Mouse (Mus musculus): ENCODE measurements around the gene Capn3. TPM values are rescaled to one million over a fixed set of nuclear protein-coding genes. Genes with fewer than 3 reads are reported as not detected.

The Capn3 gene
- total RNA-seq, 2 experiments from 2014 or later = 15.6 to 16.9 TPM

Other genes starting within 250 kb of the Capn3 start
- 10 to 100 TPM in 1 of 2 experiments, 1 to 10 TPM in 1; 9.8 to 10.6 TPM for gene Pla2g4e, start 210.7 kb upstream of the Capn3 start, total RNA-seq (2021)
- not detected for gene Pla2g4d, start 166.8 kb upstream of the Capn3 start, total RNA-seq (2021)
- not detected for gene Pla2g4f, start 141.9 kb upstream of the Capn3 start, total RNA-seq (2021)
- gene Vps39, start 102.9 kb upstream of the Capn3 start, total RNA-seq (2021) = 10 to 100 TPM; 68.2 to 80.9 TPM
- 10 to 100 TPM; 12.0 to 13.7 TPM for gene Ganc, start 52.1 kb upstream of the Capn3 start, total RNA-seq (2021)
- 10 to 100 TPM; 39.5 to 43.4 TPM for gene Tmem87a, start 51.9 kb upstream of the Capn3 start, total RNA-seq (2021)
- 100 to 1,000 TPM; 169 to 182 TPM for gene Zfp106, start 107.8 kb downstream of the Capn3 start, total RNA-seq (2021)
- gene Snap23, start 111.7 kb downstream of the Capn3 start, total RNA-seq (2021) = 10 to 100 TPM; 15.4 to 19.2 TPM
- 10 to 100 TPM; 12.1 to 12.2 TPM for gene Haus2, start 153.4 kb downstream of the Capn3 start, total RNA-seq (2021)
- 10 to 100 TPM; 30.9 to 32.2 TPM for gene Lrrc57, start 153.5 kb downstream of the Capn3 start, total RNA-seq (2021)
- gene Stard9, start 173.1 kb downstream of the Capn3 start, total RNA-seq (2021) = 1 to 10 TPM; 7.5 to 8.2 TPM

All from layer of hippocampus, adult 18-20 months (tissue).